Mouse (Mus musculus) heart, embryonic 16.5 days (tissue): ENCODE measurements around the gene Rnaseh2a. TPM values are rescaled to one million over a fixed set of nuclear protein-coding genes. Genes with fewer than 3 reads are reported as not detected.
A peak's percentile ranks its signal among the peaks of the same experiment; 100 is the strongest.

Experiments used
- ATAC-seq: fragments of 200-750 bp; cut with Nextera tagmentation; replicated peaks from 2 replicates; pipeline ENCODE4 v1.8.0; 2017; ENCODE audit warnings: moderate number of reproducible peaks; ENCODE audit not compliant: insufficient read depth, low FRiP score; ENCODE audit errors: extremely low read depth
- H3K27ac ChIP-seq: fragments of 300-500 bp; sonication (generic); 2 replicates; pipeline ENCODE4 v1.5.1; 2014; ENCODE audit warnings: mild to moderate bottlenecking, low read length, control low read depth, moderate library complexity
- H3K27me3 ChIP-seq: fragments of 300-500 bp; sonication (generic); 2 replicates; pipeline ENCODE4 v1.6.1; 2014; ENCODE audit warnings: low read length, mixed read lengths; ENCODE audit not compliant: control insufficient read depth, insufficient read depth
- H3K36me3 ChIP-seq: fragments of 300-500 bp; sonication (generic); 2 replicates; pipeline ENCODE4 v1.6.1; 2014; ENCODE audit not compliant: control insufficient read depth, insufficient read depth
- H3K4me1 ChIP-seq: fragments of 300-500 bp; sonication (generic); 2 replicates; pipeline ENCODE4 v1.6.1; 2014; ENCODE audit warnings: low read length, mixed read lengths; ENCODE audit not compliant: control insufficient read depth, insufficient read depth
- H3K4me2 ChIP-seq: fragments of 300-500 bp; sonication (generic); 2 replicates; pipeline ENCODE4 v1.6.1; 2014; ENCODE audit warnings: low read depth, mild to moderate bottlenecking, control low read depth, low read length
- H3K4me3 ChIP-seq: fragments of 300-500 bp; sonication (generic); 2 replicates; pipeline ENCODE4 v1.5.1; 2014; ENCODE audit warnings: mild to moderate bottlenecking, control low read depth, low read length
- H3K9ac ChIP-seq: fragments of 300-500 bp; sonication (generic); 2 replicates; pipeline ENCODE4 v1.6.1; 2014; ENCODE audit warnings: low read length, control low read depth
- H3K9me3 ChIP-seq: fragments of 300-500 bp; sonication (generic); replicated peaks from 2 replicates; pipeline ENCODE4 v1.6.1; 2016; ENCODE audit warnings: low read length; ENCODE audit not compliant: control insufficient read depth
- WGBS: fragments of 180-500 bp; shearing (Covaris S2); extraction: QIAGEN DNeasy Blood & Tissue Kit; methylation state at CpG from one replicate; pipeline ENCODE4 v1.1.7; 2014; 5-methylcytosine and 5-hydroxymethylcytosine counted together
- polyA plus RNA-seq: library from polyadenylated mRNA; unstranded; fragments of >200 nt; fragmentation: Nextera tagmentation; extraction: Ambion mirVana; gene quantifications from 2 replicates; pipeline ENCODE4 v1.2.1, GENCODE M21; 2015

Gene Rnaseh2a
- polyA plus RNA-seq, 1 experiment from 2014 or later, result 82.7 TPM

DNA sequence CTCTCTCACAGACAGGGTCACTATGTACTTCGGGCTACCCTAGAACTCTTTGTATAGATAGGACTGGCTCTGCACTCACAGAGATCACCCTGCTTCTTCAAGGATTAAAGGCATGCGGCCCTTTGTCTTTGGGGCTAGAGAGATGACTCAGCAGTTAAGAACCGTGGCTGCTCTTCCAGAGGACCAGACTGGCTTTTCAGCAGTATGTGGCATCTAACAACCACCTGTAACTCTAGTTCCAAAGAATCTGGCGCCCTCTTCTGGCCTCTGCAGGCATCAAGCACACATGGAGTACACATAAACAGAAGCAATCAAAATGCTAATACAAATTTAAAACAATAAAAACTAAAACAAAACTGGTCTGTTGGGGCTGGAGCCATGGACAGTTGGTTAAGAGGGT is 55.6 kb downstream of the Rnaseh2a start:
- peak overlapping the region; percentile 78; the same call in 1 of the 2 replicates for H3K4me2 ChIP-seq
- WGBS, result 39% methylated on average over 4 of the region's 4 CpGs
- no peak overlapping the region for H3K4me3 ChIP-seq

GRCm38 (mm10) chr8:84913502-84913900 is 56.1 kb downstream of the Rnaseh2a start:
- no peak overlapping the region for H3K27ac ChIP-seq
- H3K9me3 ChIP-seq, result peaks cover 4% of the 10 kb centered on the region; the same call in 1 of the 2 replicates
- peaks cover 9% of the 10 kb centered on the region; the same call in 1 of the 2 replicates for H3K4me1 ChIP-seq
- H3K36me3 ChIP-seq, result no peaks in the 10 kb centered on the region
- peak overlapping the region; percentile 78 for H3K4me2 ChIP-seq
- H3K9ac ChIP-seq, result peak overlapping the region; percentile 62
- H3K27me3 ChIP-seq, result peaks cover 60% of the 10 kb centered on the region
- ATAC-seq, result no peak
- H3K4me3 ChIP-seq, result peak overlapping the region; percentile 57
- WGBS, result 7% methylated on average over 9 of the region's 9 CpGs

More for the DNA sequence above, 55.6 kb downstream of the Rnaseh2a start:
- Histone ChIP-seq H3K27ac (no peak overlapping the region), H3K9me3 (peaks cover 4% of the 10 kb centered on the region; the same call in 1 of the 2 replicates), H3K9ac (no peak overlapping the region), H3K36me3 (no peaks in the 10 kb centered on the region), H3K27me3 (peaks cover 63% of the 10 kb centered on the region), H3K4me1 (peaks cover 6% of the 10 kb centered on the region; the same call in 1 of the 2 replicates)
- no peak for ATAC-seq

DNA sequence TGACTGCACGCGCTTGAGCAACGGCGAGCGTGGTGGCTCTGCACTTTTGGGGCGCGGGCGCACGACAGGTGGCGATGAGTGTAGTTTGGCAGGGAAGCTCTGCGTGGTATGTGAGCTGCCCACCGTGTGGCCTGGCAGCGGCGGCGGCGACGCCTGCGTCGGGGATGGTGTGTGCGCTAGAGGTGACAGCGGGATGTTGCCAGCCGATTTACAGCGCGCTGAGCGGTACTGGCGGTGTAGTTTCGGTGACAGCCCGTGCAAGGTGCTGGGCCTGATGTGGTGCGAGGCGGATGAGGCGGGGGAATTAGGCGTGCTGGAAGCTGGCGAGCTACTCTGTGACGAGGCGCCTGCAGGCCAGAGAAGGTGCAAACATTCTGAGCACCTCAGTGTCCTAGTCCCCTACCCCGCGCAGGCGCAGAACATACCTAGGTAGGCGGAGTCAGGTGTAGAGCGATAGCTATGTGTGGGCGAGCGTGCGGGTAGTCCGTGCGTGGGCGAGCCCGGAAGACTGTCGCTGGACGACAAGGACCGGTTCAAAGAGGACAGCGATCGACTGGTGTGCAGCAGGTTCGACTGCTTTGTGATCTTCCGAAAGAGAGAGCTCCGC is 56.6 kb downstream of the Rnaseh2a start:
- 0 out of 2 replicates have a peak, but pooled peaks have one; percentile 24 for ATAC-seq
- H3K27me3 ChIP-seq, result peaks cover 55% of the 10 kb centered on the region
- H3K36me3 ChIP-seq, result no peaks in the 10 kb centered on the region
- under 1% methylated on average over 55 of the region's 55 CpGs for WGBS
- peaks cover 9% of the 10 kb centered on the region; the same call in 1 of the 2 replicates for H3K4me1 ChIP-seq
- H3K9ac ChIP-seq, result peak overlapping the region; percentile 62
- H3K9me3 ChIP-seq, result peaks cover 4% of the 10 kb centered on the region; the same call in 1 of the 2 replicates
- no peak overlapping the region for H3K27ac ChIP-seq
- peak overlapping the region; percentile 57 for H3K4me3 ChIP-seq
- H3K4me2 ChIP-seq, result peak overlapping the region; percentile 78

DNA sequence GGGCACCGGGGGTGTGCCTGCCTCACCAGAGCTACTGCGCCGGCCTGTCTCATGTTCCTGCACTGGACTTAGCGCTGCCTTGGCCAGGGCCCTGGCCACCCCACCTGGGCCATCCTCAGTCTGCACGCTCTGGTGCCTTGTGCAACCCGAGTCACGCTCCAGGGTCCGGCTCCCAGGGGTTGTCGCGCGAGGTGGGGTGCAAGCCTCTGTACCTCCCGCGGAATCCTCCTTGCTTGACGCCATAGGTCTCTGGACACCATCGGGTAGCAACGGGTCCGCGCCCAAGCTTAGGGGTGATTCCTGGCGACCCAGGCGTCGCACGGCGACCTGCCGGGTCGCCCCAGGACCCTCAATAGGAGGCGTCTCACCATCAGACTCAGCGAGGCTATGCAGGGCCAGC is 57.2 kb downstream of the Rnaseh2a start:
- peak overlapping the region; percentile 62 for H3K9ac ChIP-seq
- ATAC-seq, result no peak
- peaks cover 9% of the 10 kb centered on the region; the same call in 1 of the 2 replicates for H3K4me1 ChIP-seq
- H3K27ac ChIP-seq, result no peak overlapping the region
- H3K4me2 ChIP-seq, result peak overlapping the region; percentile 78
- H3K27me3 ChIP-seq, result peaks cover 49% of the 10 kb centered on the region
- WGBS, result 21% methylated on average over 27 of the region's 27 CpGs
- peak overlapping the region; percentile 57 for H3K4me3 ChIP-seq
- H3K36me3 ChIP-seq, result no peaks in the 10 kb centered on the region
- H3K9me3 ChIP-seq, result peaks cover 4% of the 10 kb centered on the region; the same call in 1 of the 2 replicates

DNA sequence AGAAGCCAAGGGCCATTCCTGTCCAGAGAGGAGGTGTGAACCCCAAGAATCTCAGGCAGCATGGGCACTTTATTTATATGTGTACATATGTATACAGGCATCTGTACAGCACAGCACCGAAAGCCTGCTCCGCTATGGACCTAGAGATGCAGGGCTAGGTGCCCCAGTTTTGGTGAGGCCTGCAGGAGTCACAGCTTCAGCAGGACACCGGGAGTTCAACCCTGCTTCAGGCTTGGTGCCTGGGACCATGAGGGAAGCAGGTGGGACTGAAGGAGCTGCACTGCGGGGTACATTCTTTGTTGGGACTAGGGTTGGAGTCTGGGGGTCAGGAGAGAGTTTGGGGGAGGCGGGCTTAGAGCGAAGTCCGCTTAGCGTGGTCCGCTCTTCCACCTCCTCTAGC is 57.7 kb downstream of the Rnaseh2a start:
- peaks cover 4% of the 10 kb centered on the region; the same call in 1 of the 2 replicates for H3K9me3 ChIP-seq
- no peaks in the 10 kb centered on the region for H3K36me3 ChIP-seq
- peaks cover 45% of the 10 kb centered on the region for H3K27me3 ChIP-seq
- ATAC-seq, result no peak
- peaks cover 9% of the 10 kb centered on the region; the same call in 1 of the 2 replicates for H3K4me1 ChIP-seq
- H3K4me2 ChIP-seq, result no peak overlapping the region
- WGBS, result 81% methylated on average over 9 of the region's 9 CpGs
- no peak overlapping the region for H3K4me3 ChIP-seq
- H3K27ac ChIP-seq, result no peak overlapping the region
- no peak overlapping the region for H3K9ac ChIP-seq

DNA sequence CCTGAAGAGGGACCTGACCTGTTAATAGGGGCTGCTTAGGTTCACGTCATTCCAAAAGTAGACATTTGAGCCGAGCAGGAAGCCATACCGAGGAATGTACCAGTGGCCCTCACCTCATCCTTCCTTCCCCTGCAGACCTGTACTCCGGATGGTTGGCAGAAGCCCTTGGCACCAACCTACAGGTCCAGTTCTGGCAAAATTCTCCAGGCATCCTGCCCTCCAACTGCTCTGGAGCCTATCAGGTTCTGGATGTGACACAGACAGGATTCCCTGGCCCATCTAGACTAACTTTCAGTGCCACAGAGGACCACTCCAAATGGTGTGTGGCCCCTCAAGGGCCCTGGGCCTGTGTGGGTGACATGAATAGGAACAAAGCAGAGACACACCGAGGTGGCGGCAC is 59.0 kb downstream of the Rnaseh2a start:
- Histone ChIP-seq H3K9me3 (peaks cover 4% of the 10 kb centered on the region; the same call in 1 of the 2 replicates), H3K27me3 (peaks cover 39% of the 10 kb centered on the region), H3K4me1 (peaks cover 9% of the 10 kb centered on the region; the same call in 1 of the 2 replicates), H3K36me3 (no peaks in the 10 kb centered on the region), H3K27ac (no peak overlapping the region), H3K4me2 (no peak overlapping the region), H3K4me3 (no peak overlapping the region), H3K9ac (no peak overlapping the region)
- WGBS, result 79% methylated on average over 6 of the region's 6 CpGs
- no peak for ATAC-seq

- peaks cover 9% of the 10 kb centered on the region; the same call in 1 of the 2 replicates for H3K4me1 ChIP-seq
- H3K9ac ChIP-seq, result no peak overlapping the region
- H3K4me3 ChIP-seq, result no peak overlapping the region
- ATAC-seq, result no peak
- H3K27ac ChIP-seq, result no peak overlapping the region
- H3K4me2 ChIP-seq, result no peak overlapping the region
- peaks cover 39% of the 10 kb centered on the region for H3K27me3 ChIP-seq
- H3K36me3 ChIP-seq, result no peaks in the 10 kb centered on the region
- peaks cover 4% of the 10 kb centered on the region; the same call in 1 of the 2 replicates for H3K9me3 ChIP-seq
- 83% methylated on average over 5 of the region's 5 CpGs for WGBS
Observed at GRCm38 (mm10) chr8:84909949-84910348, 59.6 kb downstream of the Rnaseh2a start.

DNA sequence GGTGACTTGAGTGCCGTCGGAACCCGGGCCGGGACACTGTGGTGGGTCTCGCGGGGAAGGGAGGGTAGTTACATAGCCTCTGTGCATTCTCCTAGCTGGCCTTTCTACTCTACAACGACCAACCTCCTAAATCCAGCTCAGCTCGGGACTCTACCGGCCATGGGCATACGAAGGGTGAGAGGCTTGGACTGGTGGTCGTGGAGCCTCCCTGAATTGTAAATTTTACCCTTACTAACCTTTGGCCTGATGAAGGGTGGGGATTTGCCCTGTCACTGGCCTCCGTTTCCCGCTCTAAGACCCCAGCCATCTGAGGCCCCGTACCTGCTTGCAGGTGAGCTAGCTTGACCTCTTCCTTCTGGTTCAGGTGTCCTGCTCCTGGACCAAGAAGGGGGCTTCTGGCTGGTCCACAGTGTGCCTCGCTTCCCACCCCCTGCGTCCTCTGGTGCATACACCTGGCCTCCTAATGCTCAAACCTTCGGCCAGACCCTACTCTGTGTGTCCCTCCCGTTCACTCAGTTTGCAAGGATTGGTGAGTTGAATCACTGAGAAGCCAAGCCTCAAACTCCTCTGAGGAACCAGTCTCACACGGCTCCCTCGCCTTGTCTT is 60.3 kb downstream of the Rnaseh2a start:
- Histone ChIP-seq H3K4me3 (peak overlapping the region; percentile 71), H3K9me3 (peaks cover 4% of the 10 kb centered on the region; the same call in 1 of the 2 replicates), H3K4me1 (peaks cover 9% of the 10 kb centered on the region; the same call in 1 of the 2 replicates), H3K4me2 (peak overlapping the region; percentile 97), H3K36me3 (no peaks in the 10 kb centered on the region), H3K27me3 (peaks cover 39% of the 10 kb centered on the region), H3K27ac (no peak overlapping the region), H3K9ac (peak overlapping the region; percentile 81)
- WGBS, result 47% methylated on average over 20 of the region's 20 CpGs
- no peak for ATAC-seq
